Comparison of ENCODE assay signal across 1 mouse cellular context in the genomic region with DNA sequence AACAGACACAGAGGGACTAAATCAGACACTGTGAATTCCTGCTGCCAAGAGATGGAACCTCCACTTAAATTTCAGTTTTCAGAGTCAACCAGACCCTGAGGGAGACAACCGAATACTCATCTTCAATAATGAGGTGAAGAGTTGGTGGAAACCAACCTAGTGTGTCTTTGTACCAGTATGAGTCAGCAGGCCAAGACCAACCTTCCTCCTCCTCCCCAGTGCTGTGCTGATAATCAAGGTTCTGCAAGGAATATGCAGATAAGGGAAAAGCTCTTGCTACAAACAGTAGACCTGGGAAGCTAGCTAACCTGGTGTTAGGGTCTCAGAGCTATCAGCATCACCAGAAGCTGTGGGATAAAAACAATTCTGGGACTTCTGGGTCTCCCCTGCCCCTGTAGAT.
TF ChIP-seq lines count a peak whose summit lies in the region.

No protein-coding gene starts in this region.

TF ChIP-seq in CH12.LX, 34 proteins besides CTCF, POLR2A, EP300 and RAD21 (continued from another document):
- TF ChIP-seq HCFC1 (IDR thresholded peaks at IDR 0.05; ENCODE audit: low read depth, low read length) (no peak), ZKSCAN1 (IDR thresholded peaks at IDR 0.05; ENCODE audit: borderline replicate concordance, low read depth, low read length) (no peak), ZNF384 (IDR thresholded peaks at IDR 0.05; ENCODE audit: low read depth, low read length) (no peak), USF1 (IDR thresholded peaks at IDR 0.05; ENCODE audit: low read depth, low read length) (no peak), UBTF (IDR thresholded peaks at IDR 0.05; ENCODE audit: low read depth, low read length) (no peak), TCF12 (IDR thresholded peaks at IDR 0.05; ENCODE audit: low read depth, low read length) (0 out of 2 replicates have a peak, but pooled peaks have one; percentile 12), NRF1 (IDR thresholded peaks at IDR 0.05; ENCODE audit: low read depth, low read length) (no peak), ELF1 (IDR thresholded peaks at IDR 0.05; ENCODE audit: low read depth, low read length) (no peak), IRF4 (IDR thresholded peaks at IDR 0.05; ENCODE audit: low read depth, low read length) (peak; percentile 94), ZMIZ1 (IDR thresholded peaks at IDR 0.05; ENCODE audit: low read depth, low read length) (no peak), MAZ (IDR thresholded peaks at IDR 0.05; ENCODE audit: low read depth, low read length) (no peak), NELFE (IDR thresholded peaks at IDR 0.05; ENCODE audit: low read depth, low read length) (no peak), CHD1 (IDR thresholded peaks at IDR 0.05; ENCODE audit: low read depth, low read length) (no peak), USF2 (conservative IDR thresholded peaks at IDR 0.05; ENCODE audit: low read depth, low read length) (no peak), SIN3A (IDR thresholded peaks at IDR 0.05; ENCODE audit: low read length) (0 out of 2 replicates have a peak, but pooled peaks have one; percentile 6), MAFK (IDR thresholded peaks at IDR 0.05; ENCODE audit: insufficient replicate concordance, low read length) (no peak)
